Mouse (Mus musculus) liver, embryonic 14 days (tissue): ENCODE results near the gene D630036H23Rik. TPM values are rescaled to one million over a fixed set of nuclear protein-coding genes. Genes with fewer than 3 reads are reported as not detected.

Source experiments
- polyA plus RNA-seq: library from polyadenylated mRNA; depleted of rRNA; stranded (reverse); fragments of >200 nt; gene quantifications from 2 replicates; pipeline ENCODE4 v1.2.3, GENCODE M21; 2012; rRNA removed

The D630036H23Rik gene
- polyA plus RNA-seq: 0.12 and 0.17 TPM in 2 replicates

GRCm38 (mm10) chr12:36381441-36382340 is at the start of gene D630036H23Rik, which contains the start of gene Ispd:
D630036H23Rik (minus strand) TSS chr12:36382181.
Ispd (plus strand) TSS chr12:36381450.

Other genes with a start within 250 kb of the D630036H23Rik start
- 4.5 and 4.9 TPM in 2 replicates for gene Ankmy2, start 225.1 kb downstream of the D630036H23Rik start, polyA plus RNA-seq
- gene Bzw2, start 224.1 kb downstream of the D630036H23Rik start, polyA plus RNA-seq: 29.1 and 32.0 TPM in 2 replicates
- gene Lrrc72, start 128.8 kb downstream of the D630036H23Rik start, polyA plus RNA-seq: not detected in 2 replicates
- 0.01 and 0.05 TPM in 2 replicates for gene Sostdc1, start 68.0 kb downstream of the D630036H23Rik start, polyA plus RNA-seq
- 0.71 and 0.73 TPM in 2 replicates for gene Ispd, start 731 bp downstream of the D630036H23Rik start, polyA plus RNA-seq